17 mouse cellular contexts compared by ENCODE assay signal in genomic region chr11:24123991-24124390, GRCm38 (mm10). TPM values are rescaled to one million over a fixed set of nuclear protein-coding genes. Genes with fewer than 3 reads are reported as not detected.
"Had no signal": no experiment of that assay in that cellular context is flagged by ENCODE, and none has a peak within 500 bp of the region (broad histone marks: within the 10 kb centered on the region; RNA-seq: fewer than 3 reads in every experiment).

No protein-coding gene starts in this region.

- H3K4me3 ChIP-seq: limb, embryonic 10.5 days; midbrain, embryonic 12.5 days had no signal

- H3K4me2 ChIP-seq: midbrain, embryonic 12.5 days had no signal

- DNase-seq: kidney, adult 8-10 months; lung, adult 2 months; lung, postnatal 36 days; right cerebral cortex, postnatal 25 days; thymus, postnatal 36 days had no signal

- H3K27ac ChIP-seq: limb, embryonic 10.5 days; midbrain, embryonic 12.5 days had no signal

- H3K27me3 ChIP-seq: midbrain, embryonic 12.5 days had no signal

- ATAC-seq: intestine, embryonic 16.5 days; lung, postnatal 0 days had no signal

- H3K36me3 ChIP-seq: midbrain, embryonic 12.5 days had no signal

- H3K9me3 ChIP-seq: limb, embryonic 10.5 days; midbrain, embryonic 12.5 days had no signal

- H3K9ac ChIP-seq: midbrain, embryonic 12.5 days had no signal

RNA-seq across cellular contexts. Expression of gene A830031A19Rik, which starts 49.1 kb away (rescaled TPM):
- total RNA-seq: megakaryocyte, adult 5-6 weeks; midbrain, postnatal 0 days had no signal
- polyA plus RNA-seq: intestine, embryonic 16.5 days; kidney, embryonic 16.5 days; limb, embryonic 10.5 days; limb, embryonic 14.5 days; lung, adult 2 months; lung, postnatal 0 days; midbrain, embryonic 12.5 days; midbrain, postnatal 0 days; neural tube, embryonic 14.5 days; small intestine, adult 2 months; stomach, embryonic 16.5 days; thymus, postnatal 0 days had no signal
